Mouse (Mus musculus) lung, postnatal 0 days (tissue): ENCODE results near the gene 1700024G13Rik.

Experiments used
- CTCF ChIP-seq: IDR thresholded peaks from 2 replicates; pipeline ENCODE4 v1.5.1; 2016; ENCODE audit warnings: antibody characterized with exemption, mild to moderate bottlenecking
- EP300 ChIP-seq: IDR thresholded peaks from 2 replicates; pipeline ENCODE4 v1.6.1; 2016; ENCODE audit warnings: antibody characterized with exemption, mild to moderate bottlenecking, control low read depth

- TF ChIP-seq CTCF (no peak), EP300 (no peak)
These were observed at the start of gene 1700024G13Rik for GRCm38 (mm10) chr14:32388196-32388595.
